Mouse (Mus musculus) thymus, adult 2 months (tissue): ENCODE results near the gene Spats2l.

Experiments used
- CTCF ChIP-seq: fragments of 200-500 bp; IDR thresholded peaks from 2 replicates; pipeline ENCODE4 v1.5.1; 2012; ENCODE audit warnings: mild to moderate bottlenecking, control low read depth, low read length, moderate library complexity, borderline replicate concordance; ENCODE audit not compliant: control insufficient read depth, poor library complexity, insufficient read depth; ENCODE audit errors: extremely low read depth
- POLR2A ChIP-seq: fragments of 200-500 bp; IDR thresholded peaks from 2 replicates; pipeline ENCODE4 v1.6.1; 2012; ENCODE audit warnings: mild to moderate bottlenecking, low read length, control low read depth, moderate library complexity; ENCODE audit not compliant: control insufficient read depth, poor library complexity, insufficient read depth; ENCODE audit errors: extremely low read depth

DNA sequence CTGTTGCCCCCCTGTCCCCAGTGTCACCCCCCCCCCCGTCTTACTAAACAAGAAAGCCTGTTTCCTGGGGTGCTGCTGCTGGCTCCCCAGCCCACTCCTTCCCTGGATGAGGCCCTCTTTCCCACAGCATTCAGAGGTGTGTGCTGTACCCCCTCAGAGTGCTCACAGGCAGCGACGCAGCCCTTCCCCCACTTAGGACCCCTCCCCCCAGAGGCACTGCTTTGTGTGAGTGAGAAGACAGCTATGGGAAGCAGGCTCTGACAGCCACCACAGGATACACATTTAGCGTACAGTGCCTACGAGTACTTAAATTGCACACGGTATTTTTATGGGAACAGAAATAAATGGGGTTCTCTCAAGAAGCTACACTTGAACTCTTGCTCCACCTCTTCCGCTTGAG lies 33.9 kb downstream of the Spats2l start:
- no peak for TF ChIP-seq CTCF
- no peak for TF ChIP-seq POLR2A
